Mouse (Mus musculus) large intestine, adult 2 months (tissue): Measurements from ENCODE around the gene Fnbp1. TPM values are rescaled to one million over a fixed set of nuclear protein-coding genes. Genes with fewer than 3 reads are reported as not detected.
A peak's percentile ranks its signal among the peaks of the same experiment; 100 is the strongest.

Experiments
- DNase-seq: peaks from one replicate; pipeline ENCODE4 v3.0.0-alpha.2; 2012; ENCODE audit warnings: low read depth, low spot score
- WGBS: fragments of 180-500 bp; shearing (Covaris S2); methylation state at CpG from one replicate; pipeline ENCODE4 v1.1.7; 2018; 5-methylcytosine and 5-hydroxymethylcytosine counted together
- polyA plus RNA-seq: library from polyadenylated mRNA; depleted of rRNA; stranded (reverse); fragments of >200 nt; gene quantifications from 2 replicates; pipeline ENCODE4 v1.2.3, GENCODE M21; 2012

Gene Fnbp1
- polyA plus RNA-seq, 1 experiment: 24.3 TPM

DNA sequence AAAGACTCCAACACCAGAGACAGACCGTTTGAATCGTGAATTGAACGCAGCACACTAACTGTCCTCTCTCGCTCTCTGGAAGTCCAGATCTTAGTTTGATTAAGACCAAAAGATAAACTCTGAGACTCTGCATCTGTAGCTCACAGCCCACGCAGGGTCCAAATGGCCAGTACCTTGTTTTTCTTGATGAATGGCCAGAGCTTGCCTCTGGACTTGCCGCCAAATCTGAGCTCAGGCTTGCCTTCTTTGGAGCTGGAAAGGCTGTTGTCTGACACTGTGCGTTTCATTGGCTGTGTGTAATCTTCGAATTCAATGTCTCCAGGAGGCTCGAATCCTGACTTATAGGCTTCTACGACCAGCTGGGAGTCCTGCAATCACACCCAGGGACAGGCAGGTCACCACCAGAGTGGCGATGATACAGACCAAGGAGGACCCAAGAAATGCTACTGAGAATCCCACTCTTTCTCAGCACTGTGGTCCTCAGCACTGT, 87.9 kb downstream of the Fnbp1 start:
- WGBS: 90% methylated on average over 11 of the region's 11 CpGs
- DNase-seq: no peak

DNA sequence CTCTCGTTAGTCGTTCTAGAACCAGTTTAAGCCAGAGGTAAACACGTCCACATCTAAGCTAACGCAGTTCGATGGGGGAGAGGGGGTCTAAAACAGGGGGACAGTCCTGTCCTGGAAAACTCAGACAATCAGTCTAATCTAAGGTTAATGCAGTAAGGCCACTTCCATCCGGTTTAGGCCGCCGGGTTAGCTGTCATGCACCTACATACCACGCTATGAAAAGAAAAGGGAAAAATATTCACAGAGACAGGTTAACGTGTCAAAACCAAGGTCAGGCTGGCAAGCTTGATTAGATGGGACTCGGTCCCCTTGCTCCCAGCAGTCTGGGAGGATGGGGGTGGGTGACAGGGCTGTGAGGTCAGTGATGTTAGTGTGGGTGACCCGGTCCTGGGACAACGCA, 88.4 kb downstream of the Fnbp1 start:
- 93% methylated on average over 13 of the region's 13 CpGs for WGBS
- no peak for DNase-seq

DNA sequence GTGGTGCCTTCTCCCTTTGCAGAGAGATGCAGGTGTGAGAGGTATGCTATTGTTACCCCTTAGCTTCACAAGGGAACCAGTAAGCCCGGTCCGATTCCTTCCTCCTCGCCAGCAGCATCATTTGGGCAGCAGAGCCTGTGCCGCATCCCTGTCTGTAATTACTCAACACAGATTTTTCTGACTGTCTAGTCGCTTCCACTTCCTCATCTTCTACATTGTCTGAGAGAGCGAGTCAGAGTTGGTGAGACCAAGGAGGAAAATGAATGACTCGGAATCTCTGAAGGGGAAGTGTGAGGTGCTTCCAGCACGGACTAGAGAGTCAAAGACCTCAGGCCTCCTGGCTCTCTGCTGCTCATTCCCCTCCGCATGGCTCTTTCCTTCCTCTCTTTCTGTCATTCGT, 89.4 kb downstream of the Fnbp1 start:
- no peak for DNase-seq
- 89% methylated on average over 10 of the region's 10 CpGs for WGBS

DNA sequence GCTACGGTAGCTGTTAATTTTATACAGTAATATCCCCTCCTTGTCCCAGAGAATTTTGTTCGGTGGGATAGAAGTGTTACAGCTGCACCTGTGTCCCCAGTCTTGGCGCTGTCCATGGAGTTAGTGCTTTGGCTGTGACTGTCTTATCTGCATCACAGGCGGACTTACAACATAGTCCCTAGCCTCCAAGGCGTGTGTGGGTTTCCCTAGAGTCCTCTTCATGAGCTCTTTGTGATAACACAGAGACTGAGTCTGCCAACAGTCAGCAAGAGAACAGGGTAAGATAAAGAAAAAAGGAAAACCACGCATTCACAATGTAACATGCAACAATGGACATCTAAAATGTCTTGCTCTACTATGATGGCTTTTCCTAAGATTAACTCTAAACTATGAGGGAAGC, 93.8 kb downstream of the Fnbp1 start:
- no peak for DNase-seq
- 90% methylated on average over 6 of the region's 6 CpGs for WGBS

DNA sequence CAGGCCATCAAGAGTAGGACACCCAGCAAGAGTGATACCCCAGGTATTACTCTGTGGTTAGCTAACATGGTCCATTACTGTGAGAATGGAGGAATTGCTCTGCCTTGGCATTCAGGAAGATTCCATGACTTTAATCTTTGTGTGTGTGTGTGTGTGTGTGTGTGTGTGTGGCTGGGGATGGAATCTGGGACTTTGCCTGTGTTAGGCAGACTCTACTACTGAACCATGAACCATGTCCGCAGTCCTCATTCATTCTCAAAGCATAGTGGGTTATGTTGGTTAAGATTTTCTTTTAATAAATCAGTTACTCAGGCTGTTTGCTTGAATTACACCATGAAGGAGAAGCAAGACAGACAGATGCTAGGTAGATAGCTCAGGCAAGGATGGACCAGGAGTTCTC, 98.0 kb downstream of the Fnbp1 start:
- 100% methylated on average over 1 of the region's 1 CpGs for WGBS
- DNase-seq: no peak

DNA sequence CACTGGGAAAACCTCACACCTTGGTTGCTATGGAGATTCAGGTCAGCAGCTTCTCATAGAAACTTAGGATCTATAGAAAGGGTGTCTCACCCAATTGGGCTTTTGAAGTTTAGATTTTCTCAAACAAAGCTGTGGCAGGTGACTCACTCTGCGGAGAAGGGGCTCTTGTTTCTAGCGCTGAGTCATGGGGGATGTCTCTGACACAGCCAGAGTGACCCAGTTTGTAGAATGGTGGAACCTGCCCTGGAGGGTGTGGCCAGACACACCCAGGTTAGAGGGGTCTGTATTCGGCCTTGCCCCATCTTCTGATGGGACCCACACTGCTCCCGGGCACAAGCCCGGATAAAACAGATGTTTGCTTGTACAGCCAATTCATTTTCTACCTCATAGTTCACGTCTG, 98.9 kb downstream of the Fnbp1 start:
- no peak for DNase-seq
- WGBS: 68% methylated on average over 6 of the region's 6 CpGs

DNA sequence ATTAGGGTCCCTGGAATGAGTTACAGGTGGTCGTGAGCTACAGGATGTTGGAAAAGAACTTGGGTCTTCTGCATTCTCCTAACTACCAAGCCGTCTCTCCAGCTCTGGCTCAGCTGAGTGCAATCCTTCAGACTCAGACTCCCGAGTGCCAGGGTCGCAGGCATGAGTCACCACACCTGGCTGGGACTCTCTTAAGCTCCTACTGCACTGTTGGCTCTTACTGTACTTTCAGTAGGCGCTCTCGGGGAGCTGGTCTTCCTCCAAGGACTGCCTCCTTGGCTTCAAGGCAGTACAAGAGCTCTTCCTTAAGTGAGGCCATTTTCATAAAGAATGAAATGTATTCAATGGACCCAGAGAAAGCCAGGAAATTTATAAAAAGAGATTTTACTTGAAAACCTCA, 100.4 kb downstream of the Fnbp1 start:
- DNase-seq: no peak
- WGBS: 72% methylated on average over 6 of the region's 6 CpGs

DNA sequence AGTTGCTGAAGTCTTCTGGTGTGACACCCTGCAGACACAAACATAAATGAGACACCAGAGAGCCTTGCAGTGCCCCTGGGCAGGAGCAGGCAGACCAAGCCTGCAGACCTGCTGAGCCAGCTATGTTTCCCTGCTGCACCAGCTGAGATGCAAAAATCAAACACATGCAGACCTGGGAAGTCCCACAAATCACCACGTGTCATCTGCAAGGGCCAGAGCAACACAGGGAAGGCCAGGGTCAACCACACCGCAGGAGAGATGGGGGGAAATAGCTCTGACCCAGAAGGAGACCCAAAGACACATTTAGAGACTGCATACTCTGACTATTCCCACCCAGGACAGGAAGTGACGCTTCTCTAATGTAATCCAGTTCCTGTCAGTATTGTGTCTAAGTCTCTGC, 101.3 kb downstream of the Fnbp1 start:
- WGBS: 86% methylated on average over 3 of the region's 3 CpGs

DNA sequence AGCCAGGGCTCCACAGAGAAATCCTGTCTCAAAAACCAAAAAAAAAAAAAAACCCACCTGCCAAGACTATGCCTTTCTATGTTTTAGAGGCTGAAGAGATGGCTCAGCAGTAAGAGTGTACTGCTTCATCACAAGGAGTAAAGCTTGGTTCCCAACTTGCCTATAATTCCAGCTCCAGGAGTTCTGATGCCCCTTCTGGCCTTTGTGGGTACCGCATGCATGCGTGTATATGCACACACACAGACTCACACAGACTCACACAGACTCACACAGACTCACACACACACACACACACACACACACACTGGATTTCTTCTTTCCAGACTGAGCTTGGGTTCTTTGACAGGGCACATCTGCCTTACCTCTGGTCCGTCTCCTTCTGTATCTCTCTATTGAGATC, 101.8 kb downstream of the Fnbp1 start:
- DNase-seq: no peak
- WGBS: 98% methylated on average over 3 of the region's 3 CpGs

More for the DNA sequence above, 101.3 kb downstream of the Fnbp1 start:
- DNase-seq: no peak

DNA sequence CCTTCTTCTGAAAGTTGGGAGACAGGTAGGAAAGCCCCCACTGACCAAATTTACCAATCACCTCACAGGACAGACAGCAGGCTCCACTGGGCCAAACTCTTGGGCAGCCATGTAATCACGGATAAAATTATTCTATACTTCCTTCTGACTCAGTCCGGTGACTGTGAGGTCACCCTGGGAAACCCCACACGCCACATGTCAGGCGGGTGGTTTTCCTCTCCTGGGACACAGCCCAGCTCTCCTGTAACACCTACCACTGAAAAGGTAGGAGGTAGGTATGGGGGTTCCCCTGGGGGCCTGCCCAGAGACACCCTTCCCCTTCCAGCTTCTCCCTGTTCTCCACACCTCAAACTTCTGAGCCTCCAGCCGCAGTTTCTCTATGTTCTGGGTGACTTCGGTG, 105.0 kb downstream of the Fnbp1 start:
- WGBS: 85% methylated on average over 6 of the region's 6 CpGs
- no peak for DNase-seq

DNA sequence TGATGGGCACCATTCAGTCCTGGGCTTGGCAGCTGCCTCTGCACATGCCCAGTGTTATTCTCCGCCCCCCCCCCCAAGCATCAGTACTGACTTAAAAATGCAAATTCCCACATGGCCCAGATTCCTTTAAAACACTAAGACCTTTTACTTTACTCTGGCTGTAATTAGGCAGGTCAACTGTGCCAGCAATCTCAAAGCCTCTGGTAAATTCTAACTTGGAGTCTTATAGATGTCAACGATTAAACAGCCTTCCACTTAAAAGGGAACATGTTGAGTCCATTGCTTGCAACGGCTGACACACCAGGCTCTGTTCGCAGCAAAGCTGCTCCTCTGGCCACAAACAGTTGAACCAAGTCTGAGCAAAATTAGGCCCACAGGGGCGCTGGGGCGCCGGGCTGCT, 109.8 kb downstream of the Fnbp1 start:
- DNase-seq: no peak
- 89% methylated on average over 7 of the region's 7 CpGs for WGBS

DNA sequence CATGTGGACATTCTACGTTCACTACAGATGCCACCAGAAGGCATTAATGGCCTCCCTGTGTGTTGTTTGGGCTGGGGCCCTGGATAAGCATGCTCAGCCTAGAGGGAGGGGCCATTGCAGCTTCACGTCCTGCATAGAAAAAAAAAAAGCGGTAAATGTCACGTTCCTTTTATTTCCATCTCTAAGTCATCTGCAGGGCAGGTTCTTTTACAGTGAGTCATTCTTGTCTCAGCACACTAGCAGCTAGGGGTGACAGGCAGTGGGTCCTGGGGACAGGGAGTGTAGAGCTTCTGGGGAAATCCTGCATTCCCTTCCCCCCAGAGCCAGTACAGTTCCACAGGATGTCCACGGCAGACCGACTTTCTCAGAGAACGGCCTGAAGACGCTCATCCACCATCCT, 115.2 kb downstream of the Fnbp1 start:
- 62% methylated on average over 8 of the region's 8 CpGs for WGBS
- DNase-seq: no peak

DNA sequence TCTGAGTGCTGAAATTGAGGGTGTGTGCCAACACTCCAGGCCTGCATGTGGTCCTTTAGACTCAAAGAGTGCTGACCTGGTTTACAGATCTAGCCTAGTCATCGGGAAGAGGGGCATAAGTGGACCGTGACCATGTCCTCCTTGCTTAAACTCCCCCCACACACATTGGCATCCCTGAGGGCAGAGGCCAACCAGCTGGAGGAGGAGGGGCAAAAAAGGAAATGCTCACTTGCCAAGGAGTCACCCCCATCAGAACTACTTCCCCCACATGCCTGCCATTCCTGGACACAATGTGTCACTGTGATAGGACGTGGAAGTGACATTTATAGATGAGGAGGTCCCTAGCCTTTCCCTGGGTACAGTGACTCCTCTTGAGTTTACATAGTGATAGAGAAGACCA, 116.3 kb downstream of the Fnbp1 start:
- 67% methylated on average over 3 of the region's 3 CpGs for WGBS
- no peak for DNase-seq

DNA sequence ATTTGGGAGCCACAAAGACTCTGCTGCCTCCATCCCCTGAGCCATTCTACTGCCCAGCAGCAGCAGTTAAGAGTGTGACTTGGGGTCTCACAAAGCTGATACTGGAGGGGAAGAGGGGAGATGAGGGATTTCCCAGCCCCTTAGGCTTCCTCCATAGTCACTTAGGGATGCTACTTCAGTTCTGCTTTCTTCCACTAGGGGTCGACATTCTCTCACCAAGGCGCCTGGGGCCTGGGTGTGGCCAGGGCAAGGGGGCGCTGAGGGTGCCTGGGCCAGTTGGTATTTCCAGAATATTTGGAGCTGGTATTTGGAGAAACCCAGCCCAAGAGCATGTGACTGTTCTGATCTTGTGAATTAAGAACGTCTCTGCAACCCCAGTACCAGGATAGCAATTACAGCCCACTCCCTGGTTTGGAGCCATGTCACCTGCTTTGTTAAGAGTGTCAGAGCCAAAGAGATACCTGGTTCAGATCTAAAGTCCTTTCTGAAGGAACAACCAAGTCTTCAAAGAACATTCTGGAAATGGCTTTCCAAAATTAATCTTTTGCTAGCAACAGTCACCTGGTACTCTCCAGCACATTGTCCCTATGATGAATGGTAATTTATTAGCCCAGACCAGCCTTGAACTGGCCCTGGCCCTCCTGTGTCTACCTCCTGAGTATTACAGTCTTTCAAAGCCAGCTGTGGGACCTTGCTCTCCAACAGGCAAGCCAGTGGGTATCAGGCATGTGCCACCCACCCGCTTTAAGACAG, 117.0 kb downstream of the Fnbp1 start:
- DNase-seq: peak; percentile 24
- 25% methylated on average over 5 of the region's 5 CpGs for WGBS

DNA sequence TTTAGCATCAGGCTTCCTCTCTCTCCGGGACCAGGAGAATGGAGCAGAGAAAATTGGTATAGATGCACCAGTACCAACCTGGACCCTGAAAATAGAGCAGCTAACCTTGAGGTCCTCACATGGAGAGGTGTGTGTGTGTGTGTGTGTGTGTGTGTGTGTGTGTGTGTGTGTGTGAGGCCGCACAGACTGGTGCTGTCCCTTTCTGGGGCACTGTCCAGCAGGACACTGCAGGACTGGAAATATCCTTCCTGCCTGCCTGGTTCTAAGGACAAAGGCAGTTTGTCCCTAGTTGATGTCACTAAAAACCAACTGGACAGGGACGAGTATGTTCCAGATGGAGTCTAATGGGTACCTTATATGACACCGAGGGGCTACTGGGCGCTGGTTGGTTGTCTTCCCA, 117.9 kb downstream of the Fnbp1 start:
- WGBS: 74% methylated on average over 5 of the region's 5 CpGs
- no peak for DNase-seq

DNA sequence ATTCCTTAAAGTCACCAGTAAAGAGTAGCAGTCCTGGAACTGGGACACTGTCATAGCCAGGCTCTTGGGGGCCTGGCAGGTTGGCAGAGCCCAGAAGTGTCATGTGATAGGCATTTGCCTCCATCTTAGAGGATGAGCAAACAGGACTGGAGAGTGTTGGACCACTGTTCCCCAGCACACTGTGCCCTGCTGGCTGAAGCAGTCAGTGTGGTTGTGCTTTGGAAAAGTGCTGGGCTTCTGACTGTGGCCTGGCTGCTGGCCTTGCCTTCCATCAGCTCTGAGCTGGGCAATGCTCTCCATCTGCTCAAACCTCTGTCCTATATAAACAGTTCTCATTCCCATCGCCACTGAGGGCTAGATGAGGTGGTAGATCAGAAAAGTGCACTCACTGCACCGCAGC, 121.6 kb downstream of the Fnbp1 start:
- 91% methylated on average over 2 of the region's 2 CpGs for WGBS
- DNase-seq: no peak

DNA sequence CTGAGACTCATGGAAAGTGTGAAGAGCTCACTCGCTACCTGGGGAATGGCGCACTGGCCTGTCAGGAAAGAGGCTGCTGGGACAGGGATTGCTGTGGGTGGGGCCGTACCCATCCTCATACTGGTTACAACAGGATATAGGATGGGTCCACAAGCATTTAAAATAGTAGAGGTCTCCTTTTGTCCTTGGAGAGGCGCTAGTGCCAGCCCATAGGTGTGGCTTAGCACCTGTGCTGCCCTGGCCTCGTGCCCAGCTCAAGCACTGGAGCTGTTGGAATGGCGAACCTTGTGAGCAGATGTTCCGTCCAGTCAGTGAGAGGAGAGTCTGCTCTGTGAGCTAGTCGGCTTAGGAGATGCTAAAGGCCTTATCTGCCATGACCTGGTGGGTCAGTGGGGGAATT, 122.8 kb downstream of the Fnbp1 start:
- 36% methylated on average over 8 of the region's 8 CpGs for WGBS
- DNase-seq: peak; percentile 7

DNA sequence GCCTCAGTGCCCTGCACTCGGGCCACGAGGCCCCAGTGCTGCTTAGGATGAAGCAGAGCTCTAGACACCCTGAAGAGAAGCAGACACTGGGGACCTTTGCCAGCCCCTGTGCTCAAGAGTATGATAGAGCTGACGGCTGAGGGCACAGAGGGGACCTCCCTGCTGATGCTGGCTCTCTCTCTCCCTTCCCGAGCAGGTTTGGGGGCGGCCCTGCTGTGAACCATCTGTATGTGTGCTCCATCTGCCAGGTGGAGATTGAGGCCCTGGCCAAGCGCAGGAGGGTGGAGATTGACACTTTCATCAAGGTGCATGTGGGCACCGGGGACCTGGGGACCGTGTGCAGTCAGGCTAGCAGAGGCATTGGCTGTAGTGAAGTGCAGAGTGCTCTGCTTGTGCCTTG, 123.3 kb downstream of the Fnbp1 start:
- 80% methylated on average over 8 of the region's 8 CpGs for WGBS
- DNase-seq: no peak

DNA sequence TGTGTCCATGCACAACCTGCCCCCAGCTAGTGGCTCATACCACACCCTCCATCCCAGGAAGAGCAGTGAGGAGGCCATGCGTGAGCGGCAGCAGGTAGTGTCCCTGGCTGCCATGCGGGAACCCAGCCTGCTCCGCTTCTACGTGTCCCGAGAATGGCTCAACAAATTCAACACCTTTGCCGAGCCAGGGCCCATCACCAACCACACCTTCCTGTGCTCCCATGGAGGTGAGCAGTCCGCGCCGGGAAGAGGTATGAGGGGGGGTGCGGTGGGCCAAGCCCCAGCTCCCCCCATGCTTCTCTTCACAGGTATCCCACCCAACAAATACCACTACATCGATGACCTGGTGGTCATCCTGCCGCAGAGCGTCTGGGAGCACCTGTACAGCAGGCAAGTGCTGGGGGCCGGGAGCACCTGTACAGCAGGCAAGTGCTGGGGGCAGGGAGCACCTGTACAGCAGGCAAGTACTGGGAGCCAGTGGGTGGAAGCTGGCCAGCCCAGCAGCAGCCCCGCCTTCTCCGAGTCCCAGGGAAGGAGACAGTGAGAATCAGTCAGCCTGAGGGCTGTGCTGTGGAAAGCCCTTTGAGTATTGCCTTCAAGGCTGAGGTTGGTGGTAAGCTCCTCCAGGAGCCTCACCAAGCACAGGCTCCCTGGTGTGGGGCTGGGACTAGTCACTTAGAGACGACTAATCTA, 124.0 kb downstream of the Fnbp1 start:
- WGBS: 87% methylated on average over 18 of the region's 18 CpGs
- no peak for DNase-seq

DNA sequence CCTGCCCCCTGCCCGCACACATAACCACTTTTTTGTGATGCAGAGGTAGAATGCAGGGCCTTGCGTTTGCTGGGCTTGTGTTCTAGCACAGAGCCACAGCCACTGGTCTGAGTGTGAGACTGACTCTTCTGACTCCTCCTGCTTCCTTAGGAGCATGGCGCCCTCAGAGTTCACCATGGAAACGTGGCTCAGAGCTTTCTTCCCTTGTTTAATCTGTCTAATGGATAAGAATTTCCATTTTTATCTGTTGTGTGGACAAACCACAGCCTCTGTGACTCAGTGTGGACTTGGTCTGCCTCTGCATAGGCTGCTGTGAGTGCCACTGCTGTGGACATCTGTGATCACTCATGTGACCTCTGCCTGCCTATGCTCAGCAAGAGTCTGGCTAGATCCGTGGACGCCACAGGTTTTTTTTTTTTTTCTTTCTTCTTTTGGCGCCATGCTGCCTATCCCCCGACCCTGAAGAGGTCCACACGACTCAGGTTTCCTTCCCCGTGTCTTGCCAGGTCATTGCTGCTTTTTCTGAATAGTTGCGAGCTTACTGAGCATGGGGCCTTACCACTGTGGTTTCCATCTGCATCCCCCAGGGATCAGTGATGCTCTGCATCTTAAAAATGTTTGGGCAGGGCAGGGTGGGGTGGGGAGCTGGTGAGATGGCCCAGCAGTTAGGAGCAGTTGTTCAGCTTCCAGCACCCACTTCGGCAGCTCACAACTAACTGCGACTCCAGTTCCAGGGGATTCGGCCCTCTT, 128.3 kb downstream of the Fnbp1 start:
- no peak for DNase-seq
- 78% methylated on average over 14 of the region's 14 CpGs for WGBS

DNA sequence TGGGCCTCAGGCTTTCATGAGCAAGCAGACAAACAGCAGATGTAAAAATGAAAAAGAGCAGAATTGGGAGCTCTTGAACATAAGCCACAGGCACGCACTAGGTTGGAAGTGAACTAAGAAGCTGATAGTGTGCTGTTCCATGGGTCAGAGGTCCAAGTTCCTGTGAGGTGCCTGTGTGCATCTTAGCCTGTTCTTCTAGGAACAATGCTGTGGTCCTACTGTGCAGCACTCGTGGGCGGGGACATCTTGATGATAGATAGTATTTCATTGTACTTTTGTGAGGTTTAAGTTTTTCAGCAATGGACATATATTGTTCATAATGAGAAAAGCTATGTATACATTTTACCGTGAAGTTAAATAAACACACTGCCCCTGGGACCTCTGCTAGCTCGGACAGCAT, 134.6 kb downstream of the Fnbp1 start:
- no peak for DNase-seq
- WGBS: 87% methylated on average over 5 of the region's 5 CpGs
